Mouse (Mus musculus) midbrain, postnatal 0 days (tissue): ENCODE data around the gene Cog1. TPM values are rescaled to one million over a fixed set of nuclear protein-coding genes. Genes with fewer than 3 reads are reported as not detected.

Source experiments
- ATAC-seq: fragments of 200-750 bp; cut with Nextera tagmentation; 2 replicates; pipeline ENCODE4 v1.8.0; 2017; ENCODE audit warnings: moderate number of reproducible peaks, mild to moderate bottlenecking, moderate TSS enrichment, moderate library complexity; ENCODE audit not compliant: low FRiP score
- DNase-seq: peaks from one replicate; pipeline ENCODE4 v3.0.0-alpha.2; 2015; ENCODE audit warnings: low spot score
- H3K27ac ChIP-seq: fragments of 300-500 bp; sonication (generic); 2 replicates; pipeline ENCODE4 v1.5.1; 2014; ENCODE audit warnings: low read depth, mild to moderate bottlenecking, low read length, mixed read lengths
- H3K27me3 ChIP-seq: fragments of 300-500 bp; sonication (generic); 2 replicates; pipeline ENCODE4 v1.6.1; 2014; ENCODE audit warnings: low read length, control low read depth, mixed read lengths; ENCODE audit not compliant: insufficient read depth
- H3K36me3 ChIP-seq: fragments of 300-500 bp; sonication (generic); 2 replicates; pipeline ENCODE4 v1.6.1; 2014; ENCODE audit warnings: low read length, control low read depth, mixed read lengths; ENCODE audit not compliant: insufficient read depth
- H3K4me1 ChIP-seq: fragments of 300-500 bp; sonication (generic); 2 replicates; pipeline ENCODE4 v1.6.1; 2014; ENCODE audit warnings: mild to moderate bottlenecking, control low read depth, antibody characterized with exemption, low read length, mixed read lengths; ENCODE audit not compliant: insufficient read depth
- H3K4me2 ChIP-seq: fragments of 300-500 bp; sonication (generic); 2 replicates; pipeline ENCODE4 v1.6.1; 2014; ENCODE audit warnings: low read depth, mild to moderate bottlenecking, low read length, mixed read lengths; ENCODE audit not compliant: poor library complexity, severe bottlenecking
- H3K4me3 ChIP-seq: fragments of 300-500 bp; sonication (generic); 2 replicates; pipeline ENCODE4 v1.5.1; 2014; ENCODE audit warnings: low read depth, mild to moderate bottlenecking, low read length, moderate library complexity
- H3K9ac ChIP-seq: fragments of 300-500 bp; sonication (generic); replicated peaks from 2 replicates; pipeline ENCODE4 v1.6.1; 2014; ENCODE audit warnings: mild to moderate bottlenecking, low read length, moderate library complexity, mixed read lengths; ENCODE audit not compliant: poor library complexity, severe bottlenecking
- H3K9me3 ChIP-seq: fragments of 300-500 bp; sonication (generic); 2 replicates; pipeline ENCODE4 v1.6.1; 2016; ENCODE audit warnings: low read length, control low read depth
- CTCF ChIP-seq: IDR thresholded peaks from 2 replicates; pipeline ENCODE4 v1.5.1; 2016; ENCODE audit warnings: antibody characterized with exemption, mild to moderate bottlenecking
- WGBS: fragments of 180-500 bp; shearing (Covaris S2); extraction: QIAGEN DNeasy Blood & Tissue Kit; methylation state at CpG from one replicate; pipeline ENCODE4 v1.1.7; 2014; 5-methylcytosine and 5-hydroxymethylcytosine counted together
- polyA plus RNA-seq: library from polyadenylated mRNA; unstranded; fragments of >200 nt; fragmentation: Nextera tagmentation; extraction: Ambion mirVana; gene quantifications from 2 replicates; pipeline ENCODE4 v1.2.1, GENCODE M21; 2015
- total RNA-seq: library from RNA; depleted of rRNA; stranded (reverse); fragments of >200 nt; gene quantifications from 2 replicates; pipeline ENCODE4 v1.2.3, GENCODE M21; 2014

Cog1 gene
- total and polyA plus RNA-seq, 2 experiments from 2014 or later, result 28.3 to 55.8 TPM

- Histone ChIP-seq H3K4me1 (no peaks in the 10 kb centered on the region), H3K36me3 (no peaks in the 10 kb centered on the region), H3K4me2 (no peak overlapping the region), H3K9ac (no peak overlapping the region), H3K9me3 (no peaks in the 10 kb centered on the region), H3K4me3 (no peak overlapping the region), H3K27me3 (no peaks in the 10 kb centered on the region), H3K27ac (no peak overlapping the region)
- ATAC-seq (no peak), DNase-seq (peak; percentile 71)
- 80% methylated on average over 5 of the region's 5 CpGs for WGBS
- TF ChIP-seq CTCF, result no peak
Measured at GRCm38 (mm10) chr11:113610266-113610665, 38.7 kb upstream of the Cog1 start.

GRCm38 (mm10) chr11:113611112-113611646, 37.8 kb upstream of the Cog1 start:
- H3K4me1 ChIP-seq, result no peaks in the 10 kb centered on the region
- H3K4me3 ChIP-seq, result no peak overlapping the region
- H3K4me2 ChIP-seq, result no peak overlapping the region
- WGBS, result 87% methylated on average over 10 of the region's 10 CpGs
- no peak for ATAC-seq
- no peak overlapping the region for H3K27ac ChIP-seq
- no peak for DNase-seq
- no peak overlapping the region for H3K9ac ChIP-seq
- H3K27me3 ChIP-seq, result no peaks in the 10 kb centered on the region
- no peaks in the 10 kb centered on the region for H3K36me3 ChIP-seq
- H3K9me3 ChIP-seq, result no peaks in the 10 kb centered on the region
- TF ChIP-seq CTCF, result no peak

DNA sequence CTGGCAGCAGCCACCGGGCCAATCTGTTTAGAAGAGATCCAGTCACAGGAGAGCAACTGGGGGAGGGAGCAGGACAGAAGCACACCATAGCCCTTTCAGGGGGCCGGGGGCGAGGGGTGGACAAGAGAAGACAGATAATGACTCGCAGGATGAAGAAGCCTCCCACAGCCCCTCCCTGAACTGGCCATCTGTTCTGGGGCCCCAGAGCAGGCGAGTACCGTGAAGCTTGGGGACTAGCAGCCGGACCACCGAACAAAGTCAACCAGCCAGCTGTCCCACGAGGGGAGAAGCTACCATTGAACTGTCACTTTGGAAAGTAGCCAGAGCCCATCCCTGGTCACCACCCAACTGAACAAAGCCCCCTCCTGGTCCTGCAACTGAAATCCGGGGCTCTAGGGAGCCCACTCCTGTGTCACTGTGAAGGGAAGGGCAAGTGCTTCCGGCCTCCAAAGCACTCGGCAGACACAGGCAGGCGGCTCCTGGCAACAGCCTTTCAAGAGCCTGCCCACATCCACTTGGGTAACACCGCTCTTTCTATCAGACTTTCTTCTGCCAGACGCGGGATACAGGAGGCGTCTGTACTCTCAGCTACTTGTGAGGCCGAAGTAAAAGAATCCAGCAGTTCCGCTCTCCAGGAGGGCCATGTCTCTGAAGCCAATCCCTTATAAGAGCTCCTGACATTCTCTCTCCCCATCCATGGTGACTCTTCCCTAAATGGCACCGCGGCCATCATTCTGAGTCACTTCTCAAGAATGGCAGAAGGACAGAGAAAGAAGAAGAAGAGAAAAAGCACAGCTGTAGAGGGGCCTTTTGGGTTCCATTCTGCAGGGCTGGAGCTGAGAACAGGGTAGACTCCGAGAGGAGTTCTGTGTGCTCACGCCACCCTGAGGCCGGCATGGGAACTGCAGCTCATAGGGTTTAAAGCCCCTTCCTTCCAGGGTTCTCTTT, 37.0 kb upstream of the Cog1 start:
- WGBS, result 14% methylated on average over 24 of the region's 24 CpGs
- H3K4me2 ChIP-seq, result peak overlapping the region; percentile 12; the same call in 1 of the 2 replicates
- DNase-seq, result peak; percentile 82
- H3K9ac ChIP-seq, result no peak overlapping the region
- peak; percentile 65 for ATAC-seq
- H3K27ac ChIP-seq, result no peak overlapping the region
- no peak overlapping the region for H3K4me3 ChIP-seq
- H3K27me3 ChIP-seq, result no peaks in the 10 kb centered on the region
- no peaks in the 10 kb centered on the region for H3K4me1 ChIP-seq
- TF ChIP-seq CTCF, result peak; percentile 75
- H3K9me3 ChIP-seq, result no peaks in the 10 kb centered on the region
- H3K36me3 ChIP-seq, result no peaks in the 10 kb centered on the region

- 79% methylated on average over 6 of the region's 6 CpGs for WGBS
- TF ChIP-seq CTCF, result no peak
- DNase-seq, result no peak
Measured at GRCm38 (mm10) chr11:113614476-113614875, 34.5 kb upstream of the Cog1 start.

GRCm38 (mm10) chr11:113617132-113617911, 31.6 kb upstream of the Cog1 start:
- Histone ChIP-seq H3K4me2 (no peak overlapping the region), H3K4me1 (peaks cover 3% of the 10 kb centered on the region; the same call in 1 of the 2 replicates), H3K27ac (no peak overlapping the region), H3K9ac (no peak overlapping the region), H3K9me3 (no peaks in the 10 kb centered on the region), H3K36me3 (no peaks in the 10 kb centered on the region), H3K27me3 (peaks cover 5% of the 10 kb centered on the region; the same call in 1 of the 2 replicates), H3K4me3 (no peak overlapping the region)
- peak; percentile 85 for DNase-seq
- no peak for ATAC-seq
- 51% methylated on average over 14 of the region's 14 CpGs for WGBS
- peak; percentile 70 for TF ChIP-seq CTCF

More at GRCm38 (mm10) chr11:113614476-113614875, 34.5 kb upstream of the Cog1 start:
- H3K4me3 ChIP-seq, result no peak overlapping the region
- H3K9ac ChIP-seq, result no peak overlapping the region
- no peak overlapping the region for H3K27ac ChIP-seq
- H3K4me2 ChIP-seq, result no peak overlapping the region
- peaks cover 3% of the 10 kb centered on the region; the same call in 1 of the 2 replicates for H3K4me1 ChIP-seq
- H3K27me3 ChIP-seq, result no peaks in the 10 kb centered on the region
- no peak for ATAC-seq
- no peaks in the 10 kb centered on the region for H3K36me3 ChIP-seq
- H3K9me3 ChIP-seq, result no peaks in the 10 kb centered on the region
